In genomic region chr19:43766451-43766850, GRCm38 (mm10) we compare ENCODE assay signal across 17 mouse cellular contexts. TPM values are rescaled to one million over a fixed set of nuclear protein-coding genes. Genes with fewer than 3 reads are reported as not detected.
"Had no signal": no experiment of that assay in that cellular context is flagged by ENCODE, and none has a peak within 500 bp of the region (broad histone marks: within the 10 kb centered on the region; RNA-seq: fewer than 3 reads in every experiment).

No protein-coding gene starts in this region.

- H3K4me2 ChIP-seq: neural tube, embryonic 13.5 days; neural tube, embryonic 15.5 days; stomach, embryonic 15.5 days had no signal

- H3K27ac ChIP-seq: neural tube, embryonic 13.5 days; neural tube, embryonic 15.5 days; stomach, embryonic 15.5 days; stomach, postnatal 0 days had no signal

- H3K27me3 ChIP-seq: neural tube, embryonic 13.5 days; neural tube, embryonic 15.5 days; stomach, embryonic 15.5 days had no signal

- H3K4me1 ChIP-seq: neural tube, embryonic 13.5 days; neural tube, embryonic 15.5 days; stomach, embryonic 15.5 days had no signal

- H3K9me3 ChIP-seq: neural tube, embryonic 13.5 days; neural tube, embryonic 15.5 days; stomach, embryonic 15.5 days had no signal

- H3K4me3 ChIP-seq: neural tube, embryonic 13.5 days; neural tube, embryonic 15.5 days; stomach, embryonic 15.5 days had no signal

- H3K36me3 ChIP-seq: stomach, embryonic 15.5 days had no signal

- H3K9ac ChIP-seq: neural tube, embryonic 13.5 days; neural tube, embryonic 15.5 days; stomach, embryonic 15.5 days had no signal

- DNase-seq: retina, postnatal 1 day; right cerebral cortex, adult 18-20 months; right cerebral cortex, postnatal 14 days; right cerebral cortex, postnatal 25 days; right cerebral cortex, postnatal 4 days; spleen, adult 18-20 months; thymus, adult 18-20 months; thymus, adult 2 months; thymus, postnatal 14 days; thymus, postnatal 25 days; thymus, postnatal 36 days; thymus, postnatal 4 days had no signal

RNA-seq across cellular contexts. Expression of gene Abcc2, which starts 15.5 kb away (rescaled TPM):
- polyA plus RNA-seq: thymus, postnatal 0 days had no signal
